10 mouse cellular contexts compared by ENCODE assay signal in genomic region chr11:48838879-48839680, GRCm38 (mm10). TPM values are rescaled to one million over a fixed set of nuclear protein-coding genes. Genes with fewer than 3 reads are reported as not detected.
DNase-seq lines count a peak whose midpoint lies in the region; ATAC-seq and TF ChIP-seq lines count a peak whose summit lies in the region.
"Had no signal": no experiment of that assay in that cellular context is flagged by ENCODE, and none has a peak within 500 bp of the region (broad histone marks: within the 10 kb centered on the region; RNA-seq: fewer than 3 reads in every experiment).

No protein-coding gene starts in this region.

- H3K36me3 ChIP-seq in neural tube, embryonic 11.5 days (ENCODE audit: control insufficient read depth, insufficient read depth, low read length) = no peaks in the 10 kb centered on the region
- no peaks in the 10 kb centered on the region for H3K36me3 ChIP-seq in limb, embryonic 12.5 days
- no peaks in the 10 kb centered on the region for H3K36me3 ChIP-seq in stomach, embryonic 16.5 days (ENCODE audit: control insufficient read depth, insufficient read depth, low read length)

- peak overlapping the region; percentile 96 for H3K4me3 ChIP-seq in gastrocnemius, adult 2 months
- H3K4me3 ChIP-seq in neural tube, embryonic 11.5 days (ENCODE audit: low read depth, low read length) = peak overlapping the region; percentile 83; the same call in 1 of the 2 replicates
- peak overlapping the region; percentile 92 for H3K4me3 ChIP-seq in limb, embryonic 12.5 days (replicated peaks)
- H3K4me3 ChIP-seq in stomach, embryonic 16.5 days (replicated peaks; ENCODE audit: low read length) = no peak overlapping the region

- no peak for ATAC-seq in neural tube, embryonic 11.5 days (ENCODE audit: insufficient read depth, low FRiP score, low TSS enrichment)
- ATAC-seq in limb, embryonic 12.5 days (ENCODE audit: insufficient number of reproducible peaks, insufficient read depth, low FRiP score, low TSS enrichment, low read depth) = no peak
- no peak for ATAC-seq in stomach, embryonic 16.5 days (ENCODE audit: insufficient read depth, low FRiP score)

- H3K9me3 ChIP-seq in neural tube, embryonic 11.5 days (ENCODE audit: control insufficient read depth, low read length) = no peaks in the 10 kb centered on the region
- no peaks in the 10 kb centered on the region for H3K9me3 ChIP-seq in limb, embryonic 12.5 days
- H3K9me3 ChIP-seq in stomach, embryonic 16.5 days (replicated peaks; ENCODE audit: control insufficient read depth, low read length) = no peaks in the 10 kb centered on the region

- no peak for DNase-seq in gastrocnemius, adult 2 months
- DNase-seq in gastrocnemius, adult 8-10 months (ENCODE audit: low spot score in 2 of 2) = no peak
- DNase-seq in neural tube, embryonic 11.5 days (ENCODE audit: low spot score) = no peak
- no peak for DNase-seq in neural tube, embryonic 10.5 days (ENCODE audit: extremely low spot score, low spot score)
- DNase-seq in adrenal gland, postnatal 36 days = no peak
- no peak for DNase-seq in adrenal gland, postnatal 4 days (ENCODE audit: low spot score in 2 of 2)
- DNase-seq: heart, postnatal 10 days; lung, postnatal 4 days had no signal

- H3K27me3 ChIP-seq in neural tube, embryonic 11.5 days (ENCODE audit: control insufficient read depth, insufficient read depth, low read length) = peaks cover 5% of the 10 kb centered on the region; the same call in 1 of the 2 replicates
- H3K27me3 ChIP-seq in limb, embryonic 12.5 days = peaks cover 26% of the 10 kb centered on the region
- H3K27me3 ChIP-seq in stomach, embryonic 16.5 days (ENCODE audit: control insufficient read depth, insufficient read depth, low read length) = no peaks in the 10 kb centered on the region

- no peak overlapping the region for H3K9ac ChIP-seq in neural tube, embryonic 11.5 days (ENCODE audit: low read length)
- H3K9ac ChIP-seq in limb, embryonic 12.5 days (replicated peaks) = no peak overlapping the region
- H3K9ac ChIP-seq in stomach, embryonic 16.5 days (ENCODE audit: low read length) = no peak overlapping the region

- peak overlapping the region; percentile 98 for H3K27ac ChIP-seq in gastrocnemius, adult 2 months
- no peak overlapping the region for H3K27ac ChIP-seq in neural tube, embryonic 11.5 days (ENCODE audit: low read depth, low read length)
- no peak overlapping the region for H3K27ac ChIP-seq in limb, embryonic 12.5 days
- H3K27ac ChIP-seq in stomach, embryonic 16.5 days (ENCODE audit: low read length) = no peak overlapping the region

- H3K4me2 ChIP-seq in neural tube, embryonic 11.5 days (ENCODE audit: low read depth) = no peak overlapping the region; the same call in 1 of the 2 replicates
- peak overlapping the region; percentile 86 for H3K4me2 ChIP-seq in limb, embryonic 12.5 days
- peak overlapping the region; percentile 73 for H3K4me2 ChIP-seq in stomach, embryonic 16.5 days (ENCODE audit: low read depth, low read length)

- TF ChIP-seq CTCF in gastrocnemius, adult 2 months (IDR thresholded peaks at IDR 0.05) = no peak

- intact Hi-C loops in gastrocnemius, adult 2 months (cut with DNase I) = loop anchor here (2.0 kb wide), 1 partner anchor 14 kb away; no protein-coding TSS in a partner anchor

- 0 out of 2 replicates have a peak, but pooled peaks cover 3% of the 10 kb centered on the region for H3K4me1 ChIP-seq in neural tube, embryonic 11.5 days (ENCODE audit: control insufficient read depth, insufficient read depth, low read length)
- peaks cover 13% of the 10 kb centered on the region; the same call in 1 of the 2 replicates for H3K4me1 ChIP-seq in limb, embryonic 12.5 days (replicated peaks)
- peaks cover 3% of the 10 kb centered on the region; the same call in 1 of the 2 replicates for H3K4me1 ChIP-seq in stomach, embryonic 16.5 days (ENCODE audit: control insufficient read depth, insufficient read depth, low read length)

- 80% methylated on average over 10 of the region's 10 CpGs for WGBS in neural tube, embryonic 11.5 days
- WGBS in limb, embryonic 12.5 days = 70% methylated on average over 10 of the region's 10 CpGs
- WGBS in stomach, embryonic 16.5 days = 76% methylated on average over 10 of the region's 10 CpGs

RNA-seq across cellular contexts. Expression of gene Gm12184, which starts 12.6 kb away (rescaled TPM):
- 1 to 10 TPM; 1.5 to 2.2 TPM for total RNA-seq in gastrocnemius, adult 2 months (2021)
- total RNA-seq in gastrocnemius, adult 8-10 months (2022) = 1 to 10 TPM; 1.4 to 3.1 (median 1.8) TPM
- 10.9 and 18.2 TPM in 2 replicates for polyA plus RNA-seq in neural tube, embryonic 11.5 days (2014; fragmentation: Nextera tagmentation; extraction: Ambion mirVana)
- polyA plus RNA-seq in limb, embryonic 12.5 days (2016; fragmentation: Nextera tagmentation; extraction: Ambion mirVana) = 4.2 and 13.6 TPM in 2 replicates
- polyA plus RNA-seq in stomach, embryonic 16.5 days (2015; fragmentation: Nextera tagmentation; extraction: Ambion mirVana) = 0.98 and 1.5 TPM in 2 replicates
- total RNA-seq in adrenal gland, postnatal 36 days (2021) = 1 to 10 TPM; 1.4 to 3.2 TPM
- total RNA-seq in adrenal gland, postnatal 4 days (2021) = 1 to 10 TPM; 5.3 to 5.4 TPM

RNA-seq across cellular contexts. Expression of gene Trim7, which starts 13.1 kb away (rescaled TPM):
- 10 to 100 TPM; 25.9 to 51.8 TPM for total RNA-seq in gastrocnemius, adult 2 months (2021)
- total RNA-seq in gastrocnemius, adult 8-10 months (2022) = 10 to 100 TPM; 25.5 to 30.8 (median 29.7) TPM
- polyA plus RNA-seq in neural tube, embryonic 11.5 days (2014; fragmentation: Nextera tagmentation; extraction: Ambion mirVana) = 0.51 and 0.97 TPM in 2 replicates
- 0.34 and 1.3 TPM in 2 replicates for polyA plus RNA-seq in limb, embryonic 12.5 days (2016; fragmentation: Nextera tagmentation; extraction: Ambion mirVana)
- 1.7 and 2.6 TPM in 2 replicates for polyA plus RNA-seq in stomach, embryonic 16.5 days (2015; fragmentation: Nextera tagmentation; extraction: Ambion mirVana)
- 1 to 10 TPM; 6.4 to 8.6 TPM for total RNA-seq in adrenal gland, postnatal 36 days (2021)
- 10 to 100 TPM in 1 of 2 experiments, 1 to 10 TPM in 1; 9.5 to 14.2 TPM for total RNA-seq in adrenal gland, postnatal 4 days (2021)

RNA-seq across cellular contexts. Expression of gene Trim41, which starts 21.9 kb away (rescaled TPM):
- total RNA-seq in gastrocnemius, adult 2 months (2021) = 10 to 100 TPM; 19.9 to 23.6 TPM
- total RNA-seq in gastrocnemius, adult 8-10 months (2022) = 10 to 100 TPM; 13.7 to 25.0 (median 20.8) TPM
- polyA plus RNA-seq in neural tube, embryonic 11.5 days (2014; fragmentation: Nextera tagmentation; extraction: Ambion mirVana) = 3.6 and 4.2 TPM in 2 replicates
- polyA plus RNA-seq in limb, embryonic 12.5 days (2016; fragmentation: Nextera tagmentation; extraction: Ambion mirVana) = 6.0 and 7.3 TPM in 2 replicates
- 4.6 and 5.7 TPM in 2 replicates for polyA plus RNA-seq in stomach, embryonic 16.5 days (2015; fragmentation: Nextera tagmentation; extraction: Ambion mirVana)
- total RNA-seq in adrenal gland, postnatal 36 days (2021) = 10 to 100 TPM; 32.9 to 45.2 TPM
- total RNA-seq in adrenal gland, postnatal 4 days (2021) = 10 to 100 TPM; 62.4 to 69.7 TPM

RNA-seq across cellular contexts. Expression of gene Irgm1, which starts 32.4 kb away (rescaled TPM):
- 10 to 100 TPM; 13.5 to 14.4 TPM for total RNA-seq in gastrocnemius, adult 2 months (2021)
- 10 to 100 TPM; 12.0 to 13.7 (median 12.9) TPM for total RNA-seq in gastrocnemius, adult 8-10 months (2022)
- 1.8 and 2.8 TPM in 2 replicates for polyA plus RNA-seq in neural tube, embryonic 11.5 days (2014; fragmentation: Nextera tagmentation; extraction: Ambion mirVana)
- 2.2 and 2.9 TPM in 2 replicates for polyA plus RNA-seq in limb, embryonic 12.5 days (2016; fragmentation: Nextera tagmentation; extraction: Ambion mirVana)
- 13.1 and 13.3 TPM in 2 replicates for polyA plus RNA-seq in stomach, embryonic 16.5 days (2015; fragmentation: Nextera tagmentation; extraction: Ambion mirVana)
- total RNA-seq in adrenal gland, postnatal 36 days (2021) = 10 to 100 TPM; 23.9 to 24.5 TPM
- total RNA-seq in adrenal gland, postnatal 4 days (2021) = 10 to 100 TPM; 17.3 to 20.1 TPM

RNA-seq across cellular contexts. Expression of gene Rack1, which starts 38.9 kb away (rescaled TPM):
- total RNA-seq in gastrocnemius, adult 2 months (2021) = 100 to 1,000 TPM; 383 to 424 TPM
- 100 to 1,000 TPM; 411 to 495 (median 459) TPM for total RNA-seq in gastrocnemius, adult 8-10 months (2022)
- 652 and 656 TPM in 2 replicates for polyA plus RNA-seq in neural tube, embryonic 11.5 days (2014; fragmentation: Nextera tagmentation; extraction: Ambion mirVana)
- 646 and 685 TPM in 2 replicates for polyA plus RNA-seq in limb, embryonic 12.5 days (2016; fragmentation: Nextera tagmentation; extraction: Ambion mirVana)
- polyA plus RNA-seq in stomach, embryonic 16.5 days (2015; fragmentation: Nextera tagmentation; extraction: Ambion mirVana) = 634 and 687 TPM in 2 replicates
- total RNA-seq in adrenal gland, postnatal 36 days (2021) = 100 to 1,000 TPM; 711 to 729 TPM
- total RNA-seq in adrenal gland, postnatal 4 days (2021) = 100 to 1,000 TPM; 940 to 975 TPM
